Mouse (Mus musculus): ENCODE results near the gene Vps54. TPM values are rescaled to one million over a fixed set of nuclear protein-coding genes. Genes with fewer than 3 reads are reported as not detected.

Gene Vps54
- total and polyA plus RNA-seq, 2 experiments from 2014 or later: 6.4 to 30.2 TPM

DNA sequence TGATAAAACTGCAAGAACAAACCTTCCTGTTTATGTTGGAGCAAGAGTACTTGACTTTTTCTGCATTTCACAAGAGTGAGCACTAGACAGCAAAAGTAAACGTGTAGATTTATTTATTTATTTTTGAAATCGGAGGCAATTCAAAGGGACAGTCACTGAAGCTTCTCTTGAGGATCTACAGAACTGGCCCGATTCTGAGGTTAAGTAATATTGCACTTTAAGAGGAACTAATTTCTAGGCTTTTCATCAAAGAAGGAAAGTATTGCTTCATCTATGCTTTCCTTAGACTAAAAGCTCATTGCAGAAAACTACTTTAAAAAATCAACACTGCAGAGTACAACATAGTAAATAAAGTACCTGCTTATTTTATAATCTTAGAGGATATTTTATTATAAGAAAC, 82.5 kb downstream of the Vps54 start:
- Histone ChIP-seq H3K36me3 (ENCODE audit: insufficient read depth, low read length) (peaks cover 4% of the 10 kb centered on the region; the same call in 1 of the 2 replicates), H3K9me3 (ENCODE audit: low read length) (no peaks in the 10 kb centered on the region), H3K4me3 (ENCODE audit: low read depth, low read length) (no peak overlapping the region), H3K27me3 (ENCODE audit: insufficient read depth, low read length) (no peaks in the 10 kb centered on the region), H3K4me1 (ENCODE audit: insufficient read depth, low read length) (no peaks in the 10 kb centered on the region), H3K4me2 (ENCODE audit: low read depth, low read length, poor library complexity, severe bottlenecking) (no peak overlapping the region), H3K27ac (ENCODE audit: low read depth, low read length) (no peak overlapping the region), H3K9ac (replicated peaks; ENCODE audit: low read length, poor library complexity, severe bottlenecking) (no peak overlapping the region)
- no peak; the same call in 1 of the 2 replicates for ATAC-seq (ENCODE audit: low FRiP score)
- DNase-seq (ENCODE audit: low spot score): no peak
- no peak for TF ChIP-seq CTCF (IDR thresholded peaks at IDR 0.05)
- WGBS: 88% methylated on average over 3 of the region's 3 CpGs

GRCm38 (mm10) chr11:21322349-21322748, 83.3 kb downstream of the Vps54 start:
- no peaks in the 10 kb centered on the region for H3K4me1 ChIP-seq (ENCODE audit: insufficient read depth, low read length)
- H3K9me3 ChIP-seq (ENCODE audit: low read length): no peaks in the 10 kb centered on the region
- H3K9ac ChIP-seq (replicated peaks; ENCODE audit: low read length, poor library complexity, severe bottlenecking): no peak overlapping the region
- H3K4me3 ChIP-seq (ENCODE audit: low read depth, low read length): no peak overlapping the region
- peaks cover 4% of the 10 kb centered on the region; the same call in 1 of the 2 replicates for H3K36me3 ChIP-seq (ENCODE audit: insufficient read depth, low read length)
- no peaks in the 10 kb centered on the region for H3K27me3 ChIP-seq (ENCODE audit: insufficient read depth, low read length)
- DNase-seq (ENCODE audit: low spot score): no peak
- 85% methylated on average over 3 of the region's 3 CpGs for WGBS
- no peak for TF ChIP-seq CTCF (IDR thresholded peaks at IDR 0.05)
- 0 out of 2 replicates have a peak, but pooled peaks have one; percentile 5 for ATAC-seq (ENCODE audit: low FRiP score)
- H3K27ac ChIP-seq (ENCODE audit: low read depth, low read length): no peak overlapping the region
- H3K4me2 ChIP-seq (ENCODE audit: low read depth, low read length, poor library complexity, severe bottlenecking): no peak overlapping the region

- H3K27me3 ChIP-seq (ENCODE audit: insufficient read depth, low read length): no peaks in the 10 kb centered on the region
- no peak for ATAC-seq (ENCODE audit: low FRiP score)
- no peak overlapping the region for H3K4me3 ChIP-seq (ENCODE audit: low read depth, low read length)
- no peak overlapping the region for H3K4me2 ChIP-seq (ENCODE audit: low read depth, low read length, poor library complexity, severe bottlenecking)
- TF ChIP-seq CTCF (IDR thresholded peaks at IDR 0.05): no peak
- no peaks in the 10 kb centered on the region for H3K4me1 ChIP-seq (ENCODE audit: insufficient read depth, low read length)
- no peak for DNase-seq (ENCODE audit: low spot score)
- no peak overlapping the region for H3K27ac ChIP-seq (ENCODE audit: low read depth, low read length)
- WGBS: 93% methylated on average over 5 of the region's 5 CpGs
- H3K36me3 ChIP-seq (ENCODE audit: insufficient read depth, low read length): peaks cover 12% of the 10 kb centered on the region; the same call in 1 of the 2 replicates
- H3K9ac ChIP-seq (replicated peaks; ENCODE audit: low read length, poor library complexity, severe bottlenecking): no peak overlapping the region
- no peaks in the 10 kb centered on the region for H3K9me3 ChIP-seq (ENCODE audit: low read length)
Measured at GRCm38 (mm10) chr11:21325781-21326180, 86.7 kb downstream of the Vps54 start.

GRCm38 (mm10) chr11:21326770-21327169, 87.7 kb downstream of the Vps54 start:
- no peak overlapping the region for H3K9ac ChIP-seq (replicated peaks; ENCODE audit: low read length, poor library complexity, severe bottlenecking)
- H3K9me3 ChIP-seq (ENCODE audit: low read length): no peaks in the 10 kb centered on the region
- no peaks in the 10 kb centered on the region for H3K27me3 ChIP-seq (ENCODE audit: insufficient read depth, low read length)
- ATAC-seq (ENCODE audit: low FRiP score): no peak
- H3K4me1 ChIP-seq (ENCODE audit: insufficient read depth, low read length): no peaks in the 10 kb centered on the region
- H3K4me2 ChIP-seq (ENCODE audit: low read depth, low read length, poor library complexity, severe bottlenecking): no peak overlapping the region
- peaks cover 12% of the 10 kb centered on the region; the same call in 1 of the 2 replicates for H3K36me3 ChIP-seq (ENCODE audit: insufficient read depth, low read length)
- WGBS: 74% methylated on average over 2 of the region's 2 CpGs
- H3K27ac ChIP-seq (ENCODE audit: low read depth, low read length): no peak overlapping the region
- 0 out of 2 replicates have a peak, but pooled peaks have one; percentile 7 for TF ChIP-seq CTCF (IDR thresholded peaks at IDR 0.05)
- no peak overlapping the region for H3K4me3 ChIP-seq (ENCODE audit: low read depth, low read length)
- no peak for DNase-seq (ENCODE audit: low spot score)

DNA sequence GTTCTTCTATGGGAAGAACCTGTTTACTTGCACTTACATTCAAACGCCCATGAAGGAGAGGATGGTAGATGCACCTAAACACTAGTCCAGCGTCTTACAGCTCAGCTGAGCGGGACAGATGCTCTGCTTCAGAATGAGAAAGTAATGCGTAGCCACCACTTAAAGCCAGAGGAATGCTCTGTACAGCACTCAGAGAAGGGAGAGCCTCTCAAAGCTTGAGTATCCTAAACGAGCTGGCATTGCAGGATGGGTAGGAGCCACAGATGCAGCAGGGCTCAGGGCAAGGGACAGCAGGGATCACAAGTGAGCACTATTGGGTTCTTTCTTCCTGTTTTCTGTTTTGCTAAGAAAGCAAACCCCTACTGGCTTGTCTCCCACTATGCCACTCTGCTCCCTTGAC, 88.4 kb downstream of the Vps54 start:
- no peak for ATAC-seq (ENCODE audit: low FRiP score)
- peaks cover 12% of the 10 kb centered on the region; the same call in 1 of the 2 replicates for H3K36me3 ChIP-seq (ENCODE audit: insufficient read depth, low read length)
- WGBS: 92% methylated on average over 5 of the region's 5 CpGs

GRCm38 (mm10) chr11:21328141-21328540, 89.1 kb downstream of the Vps54 start:
- peaks cover 12% of the 10 kb centered on the region; the same call in 1 of the 2 replicates for H3K36me3 ChIP-seq (ENCODE audit: insufficient read depth, low read length)
- no peak for DNase-seq (ENCODE audit: low spot score)

More for the DNA sequence above, 88.4 kb downstream of the Vps54 start:
- no peak for DNase-seq (ENCODE audit: low spot score)
- H3K4me3 ChIP-seq (ENCODE audit: low read depth, low read length): no peak overlapping the region
- H3K4me1 ChIP-seq (ENCODE audit: insufficient read depth, low read length): no peaks in the 10 kb centered on the region
- H3K4me2 ChIP-seq (ENCODE audit: low read depth, low read length, poor library complexity, severe bottlenecking): no peak overlapping the region
- no peak overlapping the region for H3K27ac ChIP-seq (ENCODE audit: low read depth, low read length)
- H3K9ac ChIP-seq (replicated peaks; ENCODE audit: low read length, poor library complexity, severe bottlenecking): no peak overlapping the region
- no peaks in the 10 kb centered on the region for H3K27me3 ChIP-seq (ENCODE audit: insufficient read depth, low read length)
- no peaks in the 10 kb centered on the region for H3K9me3 ChIP-seq (ENCODE audit: low read length)
- no peak for TF ChIP-seq CTCF (IDR thresholded peaks at IDR 0.05)

More at GRCm38 (mm10) chr11:21328141-21328540, 89.1 kb downstream of the Vps54 start:
- ATAC-seq (ENCODE audit: low FRiP score): no peak
- no peaks in the 10 kb centered on the region for H3K9me3 ChIP-seq (ENCODE audit: low read length)
- no peak overlapping the region for H3K9ac ChIP-seq (replicated peaks; ENCODE audit: low read length, poor library complexity, severe bottlenecking)
- 92% methylated on average over 5 of the region's 5 CpGs for WGBS
- no peak overlapping the region for H3K4me2 ChIP-seq (ENCODE audit: low read depth, low read length, poor library complexity, severe bottlenecking)
- no peak for TF ChIP-seq CTCF (IDR thresholded peaks at IDR 0.05)
- no peaks in the 10 kb centered on the region for H3K4me1 ChIP-seq (ENCODE audit: insufficient read depth, low read length)
- no peak overlapping the region for H3K27ac ChIP-seq (ENCODE audit: low read depth, low read length)
- H3K4me3 ChIP-seq (ENCODE audit: low read depth, low read length): no peak overlapping the region
- no peaks in the 10 kb centered on the region for H3K27me3 ChIP-seq (ENCODE audit: insufficient read depth, low read length)
